Mouse (Mus musculus) hindbrain, embryonic 14.5 days (tissue): ENCODE data around the gene Abr. TPM values are rescaled to one million over a fixed set of nuclear protein-coding genes. Genes with fewer than 3 reads are reported as not detected.

Experiments
- ATAC-seq: fragments of 200-750 bp; cut with Nextera tagmentation; 2 replicates; pipeline ENCODE4 v1.8.0; 2017; ENCODE audit warnings: moderate number of reproducible peaks, mild to moderate bottlenecking, moderate TSS enrichment, moderate library complexity; ENCODE audit not compliant: low FRiP score
- DNase-seq: peaks from one replicate; pipeline ENCODE4 v3.0.0-alpha.2; 2015; ENCODE audit warnings: low spot score
- H3K27ac ChIP-seq: fragments of 300-500 bp; sonication (generic); 2 replicates; pipeline ENCODE4 v1.5.1; 2014; ENCODE audit warnings: mild to moderate bottlenecking, moderate library complexity
- H3K27me3 ChIP-seq: fragments of 300-500 bp; sonication (generic); 2 replicates; pipeline ENCODE4 v1.6.1; 2014; ENCODE audit warnings: mild to moderate bottlenecking, low read length, mixed read lengths; ENCODE audit not compliant: control insufficient read depth, insufficient read depth
- H3K36me3 ChIP-seq: fragments of 300-500 bp; sonication (generic); replicated peaks from 2 replicates; pipeline ENCODE4 v1.6.1; 2014; ENCODE audit not compliant: control insufficient read depth, insufficient read depth
- H3K4me1 ChIP-seq: fragments of 300-500 bp; sonication (generic); replicated peaks from 2 replicates; pipeline ENCODE4 v1.6.1; 2014; ENCODE audit warnings: antibody characterized with exemption, low read length, mixed read lengths; ENCODE audit not compliant: control insufficient read depth, insufficient read depth
- H3K4me2 ChIP-seq: fragments of 300-500 bp; sonication (generic); replicated peaks from 2 replicates; pipeline ENCODE4 v1.6.1; 2014; ENCODE audit warnings: mild to moderate bottlenecking, moderate library complexity
- H3K4me3 ChIP-seq: fragments of 300-500 bp; sonication (generic); replicated peaks from 2 replicates; pipeline ENCODE4 v1.5.1; 2014; ENCODE audit warnings: mild to moderate bottlenecking, low read length
- H3K9ac ChIP-seq: fragments of 300-500 bp; sonication (generic); 2 replicates; pipeline ENCODE4 v1.6.1; 2014
- H3K9me3 ChIP-seq: fragments of 300-500 bp; sonication (generic); 2 replicates; pipeline ENCODE4 v1.6.1; 2016; ENCODE audit warnings: low read length; ENCODE audit not compliant: control insufficient read depth
- WGBS: fragments of 180-500 bp; shearing (Covaris S2); extraction: QIAGEN DNeasy Blood & Tissue Kit; methylation state at CpG from one replicate; pipeline ENCODE4 v1.1.7; 2014; 5-methylcytosine and 5-hydroxymethylcytosine counted together
- polyA plus RNA-seq: library from polyadenylated mRNA; unstranded; fragments of >200 nt; fragmentation: Nextera tagmentation; extraction: Ambion mirVana; gene quantifications from 2 replicates; pipeline ENCODE4 v1.2.1, GENCODE M21; 2014

Abr gene
- polyA plus RNA-seq, 1 experiment from 2014 or later: 115 TPM

GRCm38 (mm10) chr11:76630023-76630422 lies 7.9 kb upstream of the Abr start:
- WGBS: 27% methylated on average over 2 of the region's 2 CpGs
- ATAC-seq: no peak
- Histone ChIP-seq H3K27me3 (no peaks in the 10 kb centered on the region), H3K4me2 (no peak overlapping the region), H3K27ac (no peak overlapping the region), H3K4me3 (no peak overlapping the region), H3K9ac (no peak overlapping the region), H3K4me1 (no peaks in the 10 kb centered on the region), H3K36me3 (no peaks in the 10 kb centered on the region), H3K9me3 (no peaks in the 10 kb centered on the region)
- DNase-seq: no peak

- Histone ChIP-seq H3K4me3 (no peak overlapping the region), H3K27ac (no peak overlapping the region), H3K9me3 (no peaks in the 10 kb centered on the region), H3K9ac (no peak overlapping the region), H3K36me3 (no peaks in the 10 kb centered on the region), H3K4me1 (no peaks in the 10 kb centered on the region), H3K4me2 (no peak overlapping the region), H3K27me3 (no peaks in the 10 kb centered on the region)
- WGBS: 78% methylated on average over 5 of the region's 5 CpGs
- DNase-seq (no peak), ATAC-seq (no peak)
Measured at GRCm38 (mm10) chr11:76628613-76629012, 6.5 kb upstream of the Abr start.

- H3K36me3 ChIP-seq: no peaks in the 10 kb centered on the region
- no peak overlapping the region for H3K4me3 ChIP-seq
- H3K27ac ChIP-seq: no peak overlapping the region
- H3K27me3 ChIP-seq: peaks cover 9% of the 10 kb centered on the region; the same call in 1 of the 2 replicates
- H3K9me3 ChIP-seq: no peaks in the 10 kb centered on the region
- H3K9ac ChIP-seq: no peak overlapping the region
- no peak for ATAC-seq
- WGBS: 78% methylated on average over 3 of the region's 3 CpGs
- peaks cover 23% of the 10 kb centered on the region for H3K4me1 ChIP-seq
- no peak overlapping the region for H3K4me2 ChIP-seq
- DNase-seq: no peak
Measured at GRCm38 (mm10) chr11:76624881-76625280, 2.8 kb upstream of the Abr start.

- peaks cover 9% of the 10 kb centered on the region; the same call in 1 of the 2 replicates for H3K27me3 ChIP-seq
- no peaks in the 10 kb centered on the region for H3K36me3 ChIP-seq
- no peaks in the 10 kb centered on the region for H3K9me3 ChIP-seq
- ATAC-seq (no peak), DNase-seq (no peak)
- WGBS: 59% methylated on average over 10 of the region's 10 CpGs
- H3K4me1 ChIP-seq: peaks cover 23% of the 10 kb centered on the region
- peak overlapping the region; percentile 99 for H3K4me2 ChIP-seq
- peak overlapping the region; percentile 57; the same call in 1 of the 2 replicates for H3K9ac ChIP-seq
- H3K4me3 ChIP-seq: peak overlapping the region; percentile 62; the same call in 1 of the 2 replicates
- H3K27ac ChIP-seq: no peak overlapping the region
Measured at GRCm38 (mm10) chr11:76624071-76624470, 2.0 kb upstream of the Abr start.

- Histone ChIP-seq H3K27me3 (peaks cover 9% of the 10 kb centered on the region; the same call in 1 of the 2 replicates), H3K4me2 (peak overlapping the region; percentile 99), H3K4me1 (peaks cover 23% of the 10 kb centered on the region), H3K9ac (peak overlapping the region; percentile 57), H3K4me3 (peak overlapping the region; percentile 62), H3K36me3 (no peaks in the 10 kb centered on the region), H3K9me3 (no peaks in the 10 kb centered on the region), H3K27ac (no peak overlapping the region)
- peak; percentile 80 for ATAC-seq
- WGBS: 1% methylated on average over 61 of the region's 72 CpGs
- peak; percentile 68 for DNase-seq
Measured at GRCm38 (mm10) chr11:76623206-76623961, 1.3 kb upstream of the Abr start.

- DNase-seq: no peak
- Histone ChIP-seq H3K9ac (peak overlapping the region; percentile 57), H3K4me2 (peak overlapping the region; percentile 99), H3K36me3 (no peaks in the 10 kb centered on the region), H3K4me3 (peak overlapping the region; percentile 62), H3K9me3 (no peaks in the 10 kb centered on the region), H3K27me3 (peaks cover 9% of the 10 kb centered on the region; the same call in 1 of the 2 replicates), H3K4me1 (peaks cover 23% of the 10 kb centered on the region), H3K27ac (no peak overlapping the region)
- ATAC-seq: peak; percentile 46; the same call in 1 of the 2 replicates
- WGBS: under 1% methylated on average over 61 of the region's 66 CpGs
Measured at GRCm38 (mm10) chr11:76622566-76623205, 572 bp upstream of the Abr start.

- Histone ChIP-seq H3K36me3 (no peaks in the 10 kb centered on the region), H3K4me3 (no peak overlapping the region), H3K27me3 (peaks cover 9% of the 10 kb centered on the region; the same call in 1 of the 2 replicates), H3K4me2 (no peak overlapping the region), H3K4me1 (peaks cover 30% of the 10 kb centered on the region), H3K27ac (no peak overlapping the region), H3K9ac (no peak overlapping the region), H3K9me3 (no peaks in the 10 kb centered on the region)
- ATAC-seq (no peak), DNase-seq (no peak)
- 88% methylated on average over 6 of the region's 6 CpGs for WGBS
Measured at GRCm38 (mm10) chr11:76618134-76618533, 4.0 kb downstream of the Abr start.

- 46% methylated on average over 2 of the region's 2 CpGs for WGBS
- Histone ChIP-seq H3K9ac (no peak overlapping the region), H3K4me3 (no peak overlapping the region), H3K4me1 (peaks cover 8% of the 10 kb centered on the region), H3K36me3 (no peaks in the 10 kb centered on the region), H3K27ac (no peak overlapping the region), H3K4me2 (no peak overlapping the region), H3K9me3 (no peaks in the 10 kb centered on the region), H3K27me3 (no peaks in the 10 kb centered on the region)
- DNase-seq: no peak
- no peak for ATAC-seq
Measured at GRCm38 (mm10) chr11:76614246-76614645, 7.9 kb downstream of the Abr start.

- Histone ChIP-seq H3K4me1 (peaks cover 8% of the 10 kb centered on the region), H3K27me3 (no peaks in the 10 kb centered on the region), H3K4me2 (peak overlapping the region; percentile 82), H3K9me3 (no peaks in the 10 kb centered on the region), H3K36me3 (no peaks in the 10 kb centered on the region), H3K4me3 (peak overlapping the region; percentile 47), H3K9ac (peak overlapping the region; percentile 68), H3K27ac (peak overlapping the region; percentile 92)
- peak; percentile 78 for DNase-seq
- ATAC-seq: peak; percentile 70; the same call in 1 of the 2 replicates
- WGBS: under 1% methylated on average over 19 of the region's 19 CpGs
Measured at GRCm38 (mm10) chr11:76612638-76613104, 9.4 kb downstream of the Abr start.
